Mouse (Mus musculus) inflammation-experienced regulatory T-cells, adult 6 months (primary cell): ENCODE data around the gene Cars. TPM values are rescaled to one million over a fixed set of nuclear protein-coding genes. Genes with fewer than 3 reads are reported as not detected.
"Not testable (repeated sequence)": the region's sequence is repeated elsewhere in the genome, so short reads cannot be mapped to it uniquely, and the experiment has no call there.

ENCODE experiments used
- ATAC-seq: one replicate; pipeline ENCODE4 v1.8.0; 2017
- polyA plus RNA-seq, 3 experiments: library from polyadenylated mRNA; unstranded; fragments of 100-300 nt; shearing (Covaris generic); gene quantifications; one replicate each; pipeline ENCODE4 v1.2.1; 2017

Gene Cars
- polyA plus RNA-seq, 3 experiments from 2014 or later = 29.9 to 40.2 (median 31.2) TPM

DNA sequence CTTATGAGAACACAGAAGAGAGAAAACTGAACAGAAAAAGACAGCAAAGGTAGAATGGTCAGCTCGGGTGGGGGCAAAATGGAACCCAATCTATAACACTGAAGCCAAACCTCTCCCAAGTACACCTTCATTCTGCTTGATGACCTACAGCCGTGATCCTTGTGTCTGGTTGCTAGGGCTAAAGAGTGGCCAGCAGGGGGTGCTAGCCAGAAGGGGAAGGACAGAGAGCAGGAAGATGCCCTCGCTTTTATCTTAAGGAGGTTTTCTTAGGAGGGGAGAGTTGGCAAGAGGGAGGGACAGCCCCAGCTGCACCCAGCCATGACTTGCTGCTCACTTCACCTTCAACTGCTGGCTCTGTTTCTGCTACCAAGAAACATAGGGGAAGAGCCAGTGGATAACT is 15.9 kb downstream of the Cars start:
- peak; percentile 86 for ATAC-seq

- no peak for ATAC-seq
Observed at GRCm38 (mm10) chr7:143583025-143583424, 16.9 kb downstream of the Cars start.

GRCm38 (mm10) chr7:143575751-143576150 is 24.1 kb downstream of the Cars start:
- no peak for ATAC-seq

DNA sequence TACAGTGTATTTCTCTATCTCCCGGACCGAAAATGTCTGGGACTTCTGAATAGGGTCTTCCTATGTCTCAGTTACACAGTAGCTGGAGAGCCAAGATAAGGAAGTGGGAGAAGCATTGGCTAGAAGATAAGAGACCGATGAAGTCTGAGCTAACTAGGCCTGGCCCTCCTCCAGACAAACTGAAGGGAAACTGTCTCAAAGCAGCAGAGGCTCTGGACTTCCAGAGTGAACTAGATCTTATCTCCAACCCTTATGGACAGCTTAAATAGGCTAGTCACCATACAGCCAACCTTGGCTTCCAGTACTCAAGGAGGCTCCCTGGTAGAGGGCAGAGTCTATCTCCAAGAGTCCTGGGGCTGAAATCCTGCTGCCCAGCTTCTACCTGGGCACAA is 34.2 kb downstream of the Cars start:
- no peak for ATAC-seq

GRCm38 (mm10) chr7:143565015-143565647 is 34.8 kb downstream of the Cars start:
- no peak for ATAC-seq

DNA sequence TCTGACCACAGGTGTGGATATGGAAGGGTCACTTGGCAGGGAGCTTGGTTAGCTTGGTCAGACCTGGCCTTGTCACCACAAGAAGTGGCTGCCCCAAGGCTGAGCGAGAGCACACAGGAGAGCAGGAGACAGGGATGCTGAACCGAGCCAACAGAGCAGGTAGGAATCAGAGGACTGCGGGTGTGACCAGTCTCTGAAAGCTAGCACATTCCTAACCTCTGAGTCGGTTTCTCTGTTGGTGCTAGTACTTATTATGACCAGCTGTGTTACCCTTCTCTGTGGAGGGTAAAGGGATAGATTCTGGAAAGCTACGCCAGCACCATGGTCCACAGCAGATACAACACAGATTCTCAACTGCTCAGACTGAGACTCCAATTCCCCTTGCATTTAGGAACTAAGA is 36.1 kb downstream of the Cars start:
- ATAC-seq = no peak

DNA sequence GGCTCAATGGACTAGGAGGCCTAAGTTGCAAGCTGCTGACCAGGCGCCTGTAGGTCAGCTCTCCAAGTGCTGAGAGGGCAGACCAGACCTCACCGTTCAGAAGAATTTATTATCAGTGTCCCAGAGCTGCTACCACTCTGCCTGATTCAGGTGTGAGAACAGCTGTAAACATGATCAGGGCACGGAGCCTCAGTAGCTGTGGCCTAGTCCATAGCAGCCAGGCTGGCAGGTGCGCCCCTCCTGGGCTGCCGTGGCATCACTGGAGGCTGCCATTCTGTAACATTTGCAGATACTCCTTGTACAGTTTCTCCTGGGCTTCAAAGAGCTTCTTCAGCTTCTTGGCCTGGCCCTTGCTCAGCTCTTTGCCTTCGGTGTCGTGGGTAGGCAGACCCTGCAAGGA is 42.3 kb downstream of the Cars start:
- no peak for ATAC-seq

- ATAC-seq = no peak
Observed at GRCm38 (mm10) chr7:143556964-143557610, 42.8 kb downstream of the Cars start.

DNA sequence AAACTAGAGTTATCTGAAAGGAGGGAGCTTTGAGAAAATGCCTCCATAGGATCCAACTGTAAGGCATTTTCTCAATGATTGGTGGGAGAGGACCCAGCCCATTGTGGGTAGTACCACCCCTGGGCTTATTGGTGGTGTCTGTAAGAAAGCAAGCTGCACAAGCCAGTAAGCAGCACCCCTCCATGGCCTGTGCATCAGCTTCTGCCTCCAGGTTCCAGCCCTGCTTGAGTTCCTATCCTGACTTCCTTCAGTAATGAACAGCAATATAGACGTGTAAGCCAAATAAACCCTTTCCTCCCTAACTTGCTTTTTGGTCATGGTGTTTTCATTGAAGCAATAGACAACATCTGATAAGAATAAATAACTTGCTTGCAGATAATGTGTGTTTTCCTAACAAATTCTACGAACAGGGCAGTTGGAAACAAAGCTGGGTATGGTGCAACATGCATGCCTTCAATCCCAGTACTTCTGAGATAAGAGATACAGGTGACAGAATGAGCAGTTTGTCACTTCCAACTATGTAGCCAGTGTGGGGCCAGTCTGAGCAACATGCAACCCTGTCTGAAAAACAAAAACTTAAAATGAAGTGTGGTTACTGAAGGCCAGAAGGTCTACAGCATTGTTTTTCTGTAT is 50.2 kb downstream of the Cars start:
- ATAC-seq = no peak

DNA sequence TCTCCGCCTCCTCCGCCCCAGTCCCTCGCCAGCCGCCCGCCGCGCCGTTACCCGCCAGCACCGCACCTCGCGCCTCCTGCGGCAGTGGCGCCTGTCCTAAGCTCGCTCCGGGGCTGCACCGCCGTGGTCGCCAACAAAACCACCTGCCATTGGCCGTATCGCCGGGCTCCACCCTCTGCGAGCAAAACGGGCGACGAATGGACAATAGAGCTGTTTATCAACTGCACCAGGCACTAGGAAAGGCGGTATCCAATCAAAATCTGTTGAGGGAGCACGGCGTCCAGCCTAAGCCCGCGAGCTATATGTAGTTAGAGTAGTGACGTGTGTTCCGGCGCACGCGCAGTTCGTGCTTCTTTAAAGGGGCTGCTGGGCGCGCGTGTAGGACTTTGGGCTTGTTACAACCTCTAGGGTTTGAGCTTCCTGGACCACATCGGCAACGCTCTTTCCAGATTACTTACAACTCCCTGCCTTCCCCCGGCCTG is 50.9 kb downstream of the Cars start, which contains the start of gene Nap1l4:
Gene Nap1l4 (minus strand): TSS at position 131 of the 482 bp plus-strand sequence.
- peak; percentile 91 for ATAC-seq

DNA sequence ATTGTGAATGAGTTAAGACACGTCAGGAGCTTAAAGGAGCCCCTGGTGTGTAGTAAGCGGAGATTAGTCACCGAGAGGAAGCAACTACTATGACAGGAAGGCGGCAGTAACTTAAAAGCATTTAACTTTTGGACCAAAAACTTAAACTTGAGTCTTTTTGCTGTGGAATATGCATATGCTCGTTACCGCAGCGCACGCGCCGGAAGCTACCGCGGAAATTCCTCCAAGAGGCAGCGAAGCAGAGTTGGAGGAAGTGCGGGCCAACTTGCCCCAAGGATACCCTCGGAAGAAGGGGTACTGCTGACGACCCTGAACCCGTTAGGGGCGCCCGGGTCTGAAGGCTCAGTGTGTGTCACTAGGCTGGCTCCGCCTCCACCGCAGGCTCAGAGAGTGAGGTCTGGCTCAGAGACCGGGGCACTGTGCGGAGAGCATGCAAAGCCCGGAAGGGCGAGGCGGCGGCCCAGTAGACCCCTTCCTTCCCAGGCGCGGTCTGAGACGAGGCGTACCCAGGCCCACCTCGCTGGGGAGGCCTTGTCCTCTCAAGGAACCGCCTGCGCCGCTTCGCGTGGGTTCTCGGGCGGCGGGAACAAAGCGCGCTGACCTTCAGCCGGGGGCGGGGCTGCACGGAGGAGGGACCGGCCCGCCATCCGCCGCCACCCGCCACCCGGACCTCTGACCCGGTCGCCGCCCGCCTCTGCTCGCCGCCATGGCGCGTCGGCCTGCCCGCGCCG is 51.5 kb downstream of the Cars start:
- ATAC-seq = peak; percentile 54

DNA sequence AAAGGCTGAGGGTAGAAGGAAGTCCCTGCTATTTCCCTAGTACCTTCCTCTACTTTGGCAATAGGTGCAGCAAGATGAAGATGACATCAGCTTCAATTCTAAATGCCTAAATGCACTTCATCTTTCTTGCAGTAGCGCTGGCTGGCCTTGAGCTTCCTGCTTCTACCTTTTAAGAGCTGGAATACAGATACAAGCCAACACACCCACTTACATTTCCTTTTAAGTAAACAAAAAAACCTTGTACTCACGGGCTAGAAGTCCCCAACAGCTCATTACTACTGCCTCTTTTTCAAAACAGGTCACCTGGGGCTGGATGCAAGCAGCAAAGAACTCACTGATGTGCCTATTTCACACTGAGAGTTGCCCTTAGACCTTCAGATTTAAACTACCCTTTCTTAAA is 53.3 kb downstream of the Cars start:
- ATAC-seq = no peak

DNA sequence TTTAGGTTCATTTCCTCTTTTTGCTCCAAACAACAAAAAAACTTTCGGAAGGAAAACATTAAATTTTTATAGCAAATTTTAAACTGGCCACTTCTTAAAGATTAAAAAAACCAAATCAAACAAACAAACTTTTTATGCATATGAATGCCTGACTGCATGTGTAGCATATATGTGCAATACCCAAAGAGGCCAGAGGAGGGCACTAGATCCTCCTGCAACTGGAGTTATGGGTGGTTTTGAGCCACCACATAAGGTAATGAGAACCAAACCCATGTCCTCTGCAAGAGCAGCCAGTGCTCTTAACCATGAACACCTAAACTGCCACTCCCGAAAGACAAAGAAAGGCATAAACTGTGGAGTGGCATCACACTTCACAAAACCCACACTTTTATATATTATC is 55.5 kb downstream of the Cars start:
- no peak for ATAC-seq

GRCm38 (mm10) chr7:143538671-143539070 is 61.2 kb downstream of the Cars start:
- ATAC-seq = no peak

- ATAC-seq = not testable (repeated sequence)
Observed at GRCm38 (mm10) chr7:143538229-143538628, 61.7 kb downstream of the Cars start.

GRCm38 (mm10) chr7:143536251-143536650 is 63.6 kb downstream of the Cars start:
- no peak for ATAC-seq

DNA sequence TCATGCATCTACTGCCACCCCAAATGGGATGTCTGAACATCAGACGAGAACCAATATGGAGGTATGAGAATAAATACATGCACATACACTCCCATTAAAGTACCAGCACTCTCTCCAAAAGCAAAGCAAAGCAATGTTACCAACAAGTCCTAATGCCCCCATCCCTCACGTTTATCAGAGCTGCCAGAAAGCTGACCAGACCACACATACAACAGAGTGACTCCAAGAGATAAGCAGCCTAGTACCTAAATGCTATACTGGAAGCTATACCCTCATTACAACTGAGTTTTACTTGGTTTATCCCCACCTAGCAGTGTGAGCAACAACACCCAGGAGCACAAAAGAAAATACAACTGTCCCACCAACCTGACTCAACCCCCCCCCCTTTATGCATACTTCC is 66.6 kb downstream of the Cars start:
- ATAC-seq = no peak

GRCm38 (mm10) chr7:143532410-143532809 is 67.5 kb downstream of the Cars start:
- ATAC-seq = no peak

DNA sequence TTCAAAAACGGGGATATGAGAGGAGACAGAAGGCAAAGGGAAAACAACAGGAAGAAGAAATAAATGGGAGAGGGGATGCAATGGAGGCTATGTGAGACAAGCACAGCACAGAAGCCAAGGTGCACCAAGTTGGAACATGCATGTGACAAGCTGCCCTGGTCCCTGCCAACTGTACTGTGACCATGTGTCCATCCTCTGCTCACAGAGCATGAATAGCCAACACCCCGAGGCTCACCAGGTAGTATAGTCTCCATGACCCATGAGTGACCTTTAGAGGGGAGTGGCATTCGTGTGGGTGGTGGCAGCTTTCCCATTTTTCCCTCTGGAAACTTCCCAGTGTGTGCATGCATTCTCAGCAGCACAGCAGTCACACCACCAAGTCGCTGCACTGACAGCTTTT is 80.6 kb downstream of the Cars start:
- ATAC-seq = no peak

- ATAC-seq = no peak
Observed at GRCm38 (mm10) chr7:143514416-143514768, 85.5 kb downstream of the Cars start.

DNA sequence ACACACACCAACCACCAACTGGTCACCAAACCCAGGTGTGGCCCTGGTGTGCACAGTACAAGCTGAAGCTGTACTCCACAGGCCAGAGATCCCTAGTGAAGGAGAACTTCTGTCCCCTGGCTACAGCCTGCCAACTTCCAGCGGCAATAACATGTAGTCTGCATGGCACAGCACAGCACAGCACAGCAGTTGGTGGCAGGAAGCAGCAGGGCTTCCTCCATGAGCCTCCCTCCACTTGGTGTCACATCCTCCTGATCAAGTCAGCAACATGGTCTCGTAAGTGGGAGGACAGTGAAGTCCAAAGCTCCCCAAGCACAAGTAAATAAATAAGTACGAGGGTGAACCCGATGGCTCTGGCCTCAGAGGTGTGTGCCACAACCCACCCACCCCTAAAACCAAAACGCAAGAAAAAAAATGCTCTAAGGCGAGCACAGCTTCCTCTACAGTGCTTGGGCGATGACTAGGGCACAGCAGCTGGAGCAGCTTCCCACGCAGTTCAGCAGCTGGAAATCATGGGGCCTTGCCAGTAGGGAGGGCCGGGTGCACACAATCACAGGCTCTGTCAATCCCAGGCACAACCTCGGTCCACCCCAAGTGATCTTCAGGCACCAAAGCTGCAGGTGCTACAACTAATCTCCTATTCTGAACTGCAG is 86.0 kb downstream of the Cars start:
- ATAC-seq = no peak

- no peak for ATAC-seq
Observed at GRCm38 (mm10) chr7:143511335-143511712, 88.6 kb downstream of the Cars start.
